Mouse (Mus musculus) A20 (cell line): ENCODE results near the gene Gramd1a.

Experiments
- DNase-seq: peaks from one replicate; pipeline ENCODE4 v3.0.0-alpha.2; 2011; ENCODE audit warnings: low read depth, low spot score

Gramd1a gene

GRCm38 (mm10) chr7:31096892-31097564 is 58.7 kb downstream of the Gramd1a start:
- DNase-seq = no peak

GRCm38 (mm10) chr7:31094774-31095501 is 60.8 kb downstream of the Gramd1a start:
- DNase-seq = no peak

- DNase-seq = peak; percentile 41
These were observed 66.0 kb downstream of the Gramd1a start for GRCm38 (mm10) chr7:31089721-31090120.

- no peak for DNase-seq
These were observed 67.5 kb downstream of the Gramd1a start for GRCm38 (mm10) chr7:31088206-31088605.

- DNase-seq = no peak
These were observed 68.4 kb downstream of the Gramd1a start for GRCm38 (mm10) chr7:31087262-31087661.

- DNase-seq = no peak
These were observed 69.4 kb downstream of the Gramd1a start for GRCm38 (mm10) chr7:31086175-31086755.

- DNase-seq = no peak
These were observed 70.5 kb downstream of the Gramd1a start for GRCm38 (mm10) chr7:31085171-31085570.

GRCm38 (mm10) chr7:31084140-31084539 is 71.6 kb downstream of the Gramd1a start:
- no peak for DNase-seq

GRCm38 (mm10) chr7:31082831-31083588 is 72.7 kb downstream of the Gramd1a start:
- no peak for DNase-seq

GRCm38 (mm10) chr7:31082106-31082505 is 73.6 kb downstream of the Gramd1a start:
- DNase-seq = no peak

- DNase-seq = no peak
These were observed 74.6 kb downstream of the Gramd1a start for GRCm38 (mm10) chr7:31081106-31081505.

GRCm38 (mm10) chr7:31080611-31081010 is 75.1 kb downstream of the Gramd1a start:
- no peak for DNase-seq
